Mouse (Mus musculus): ENCODE results near the gene Mvd. TPM values are rescaled to one million over a fixed set of nuclear protein-coding genes. Genes with fewer than 3 reads are reported as not detected.

Mvd gene
- polyA plus RNA-seq, 1 experiment from 2014 or later: 14.4 TPM

GRCm38 (mm10) chr8:122452154-122452553 is 8.9 kb upstream of the Mvd start:
- H3K27me3 ChIP-seq (ENCODE audit: control insufficient read depth, insufficient read depth, low read length): no peaks in the 10 kb centered on the region
- 49% methylated on average over 10 of the region's 10 CpGs for WGBS
- H3K9me3 ChIP-seq (ENCODE audit: control insufficient read depth, low read length): no peaks in the 10 kb centered on the region
- no peaks in the 10 kb centered on the region for H3K36me3 ChIP-seq (ENCODE audit: control insufficient read depth, insufficient read depth, low read length)
- H3K27ac ChIP-seq (replicated peaks in 1 of 2; ENCODE audit: control insufficient read depth in 1 of 2, insufficient read depth in 1 of 2, low read depth in 2 of 2, low read length in 2 of 2): peak overlapping the region in 1 of 2 experiments; percentile 89; a peak in 3 of 4 replicates
- peak; percentile 37 for ATAC-seq (ENCODE audit: insufficient number of reproducible peaks, insufficient read depth, low FRiP score, low read depth)
- H3K9ac ChIP-seq (ENCODE audit: low read length): no peak overlapping the region
- H3K4me3 ChIP-seq (ENCODE audit: control insufficient read depth in 1 of 2, insufficient read depth in 1 of 2, low read depth in 1 of 2, low read length in 2 of 2): no peak overlapping the region
- peaks cover 23 to 31% of the 10 kb centered on the region in 2 experiments for H3K4me1 ChIP-seq (ENCODE audit: control insufficient read depth in 2 of 2, insufficient read depth in 2 of 2, low read length in 2 of 2)
- H3K4me2 ChIP-seq (ENCODE audit: low read length): peak overlapping the region; percentile 7; the same call in 1 of the 2 replicates

GRCm38 (mm10) chr8:122451161-122451703 is 8.0 kb upstream of the Mvd start:
- Histone ChIP-seq H3K4me2 (ENCODE audit: low read length) (peak overlapping the region; percentile 46), H3K36me3 (ENCODE audit: control insufficient read depth, insufficient read depth, low read length) (no peaks in the 10 kb centered on the region), H3K4me1 (ENCODE audit: control insufficient read depth in 2 of 2, insufficient read depth in 2 of 2, low read length in 2 of 2) (peaks cover 23 to 31% of the 10 kb centered on the region in 2 experiments), H3K27me3 (ENCODE audit: control insufficient read depth, insufficient read depth, low read length) (no peaks in the 10 kb centered on the region), H3K9ac (ENCODE audit: low read length) (peak overlapping the region; percentile 31), H3K4me3 (ENCODE audit: control insufficient read depth in 1 of 2, insufficient read depth in 1 of 2, low read depth in 1 of 2, low read length in 2 of 2) (no peak overlapping the region), H3K9me3 (ENCODE audit: control insufficient read depth, low read length) (no peaks in the 10 kb centered on the region), H3K27ac (replicated peaks in 1 of 2; ENCODE audit: control insufficient read depth in 1 of 2, insufficient read depth in 1 of 2, low read depth in 2 of 2, low read length in 2 of 2) (peak overlapping the region; percentile 89 to 97)
- WGBS: 20% methylated on average over 7 of the region's 7 CpGs
- ATAC-seq (ENCODE audit: insufficient number of reproducible peaks, insufficient read depth, low FRiP score, low read depth): peak; percentile 45

DNA sequence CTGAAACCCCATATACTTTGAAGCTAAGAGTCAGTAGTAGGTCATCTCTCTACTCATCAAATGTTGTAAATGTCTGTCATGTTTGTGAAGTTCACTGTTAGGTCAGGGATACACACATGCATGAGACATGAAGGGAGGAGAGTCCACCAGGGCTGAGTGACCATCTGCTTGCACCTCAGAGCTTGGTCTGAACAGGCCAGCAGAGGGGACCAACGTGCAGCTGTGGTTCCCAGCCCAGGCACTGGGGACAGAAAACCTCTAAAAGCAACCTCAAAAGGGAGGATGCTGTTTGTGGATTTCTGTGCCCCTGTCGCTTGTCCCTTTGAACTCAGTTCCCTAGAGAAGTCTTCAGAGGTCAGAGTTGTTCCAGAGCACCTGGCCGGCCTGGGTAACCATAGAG is 2.0 kb upstream of the Mvd start:
- Histone ChIP-seq H3K9me3 (ENCODE audit: control insufficient read depth, low read length) (no peaks in the 10 kb centered on the region), H3K27me3 (ENCODE audit: control insufficient read depth, insufficient read depth, low read length) (no peaks in the 10 kb centered on the region), H3K4me2 (ENCODE audit: low read length) (peak overlapping the region; percentile 92), H3K4me1 (ENCODE audit: control insufficient read depth in 2 of 2, insufficient read depth in 2 of 2, low read length in 2 of 2) (peaks cover 15 to 25% of the 10 kb centered on the region in 2 experiments), H3K36me3 (ENCODE audit: control insufficient read depth, insufficient read depth, low read length) (no peaks in the 10 kb centered on the region), H3K4me3 (ENCODE audit: control insufficient read depth in 1 of 2, insufficient read depth in 1 of 2, low read depth in 1 of 2, low read length in 2 of 2) (peak overlapping the region in 1 of 2 experiments; percentile 57; a peak in 1 of 4 replicates), H3K27ac (replicated peaks in 1 of 2; ENCODE audit: control insufficient read depth in 1 of 2, insufficient read depth in 1 of 2, low read depth in 2 of 2, low read length in 2 of 2) (peak overlapping the region; percentile 82 to 99), H3K9ac (ENCODE audit: low read length) (peak overlapping the region; percentile 88)
- WGBS: 48% methylated on average over 3 of the region's 3 CpGs
- no peak for ATAC-seq (ENCODE audit: insufficient number of reproducible peaks, insufficient read depth, low FRiP score, low read depth)

GRCm38 (mm10) chr8:122444058-122444748 is 981 bp upstream of the Mvd start:
- H3K4me1 ChIP-seq (ENCODE audit: control insufficient read depth in 2 of 2, insufficient read depth in 2 of 2, low read length in 2 of 2): peaks cover 12 to 22% of the 10 kb centered on the region in 2 experiments
- H3K27me3 ChIP-seq (ENCODE audit: control insufficient read depth, insufficient read depth, low read length): no peaks in the 10 kb centered on the region
- H3K36me3 ChIP-seq (ENCODE audit: control insufficient read depth, insufficient read depth, low read length): peaks cover 6% of the 10 kb centered on the region; the same call in 1 of the 2 replicates
- H3K9ac ChIP-seq (ENCODE audit: low read length): peak overlapping the region; percentile 88
- peak; percentile 42 for ATAC-seq (ENCODE audit: insufficient number of reproducible peaks, insufficient read depth, low FRiP score, low read depth)
- no peaks in the 10 kb centered on the region for H3K9me3 ChIP-seq (ENCODE audit: control insufficient read depth, low read length)
- H3K4me2 ChIP-seq (ENCODE audit: low read length): peak overlapping the region; percentile 92
- H3K27ac ChIP-seq (replicated peaks in 1 of 2; ENCODE audit: control insufficient read depth in 1 of 2, insufficient read depth in 1 of 2, low read depth in 2 of 2, low read length in 2 of 2): peak overlapping the region; percentile 82 to 99
- peak overlapping the region; percentile 52 to 57 for H3K4me3 ChIP-seq (ENCODE audit: control insufficient read depth in 1 of 2, insufficient read depth in 1 of 2, low read depth in 1 of 2, low read length in 2 of 2)
- 3% methylated on average over 19 of the region's 19 CpGs for WGBS

DNA sequence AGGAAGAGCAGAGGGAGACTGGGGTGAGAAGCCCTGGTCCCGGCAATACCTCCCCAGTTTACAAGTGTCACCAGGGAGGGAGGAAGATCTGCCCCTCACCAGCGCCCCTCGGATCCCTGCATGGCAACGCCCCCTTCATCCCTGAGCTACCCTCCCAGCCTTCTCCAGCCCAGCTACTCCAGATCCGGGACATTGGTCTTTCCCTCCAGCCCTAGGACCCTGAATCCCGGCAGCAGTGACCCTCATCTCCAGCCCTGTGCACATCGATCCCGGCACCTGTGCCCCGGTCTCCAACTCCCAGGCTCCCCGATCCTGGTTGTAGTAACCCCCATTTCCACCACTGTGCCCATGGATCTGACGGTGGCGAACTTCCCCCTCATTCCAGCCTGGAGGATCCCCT is 441 bp downstream of the Mvd start:
- peaks cover 13% of the 10 kb centered on the region; the same call in 1 of the 2 replicates for H3K36me3 ChIP-seq (ENCODE audit: control insufficient read depth, insufficient read depth, low read length)
- H3K9ac ChIP-seq (ENCODE audit: low read length): peak overlapping the region; percentile 81

GRCm38 (mm10) chr8:122442356-122442755 is 866 bp downstream of the Mvd start:
- Histone ChIP-seq H3K4me2 (ENCODE audit: low read length) (peak overlapping the region; percentile 92), H3K27me3 (ENCODE audit: control insufficient read depth, insufficient read depth, low read length) (no peaks in the 10 kb centered on the region), H3K9me3 (ENCODE audit: control insufficient read depth, low read length) (no peaks in the 10 kb centered on the region), H3K4me3 (ENCODE audit: control insufficient read depth in 1 of 2, insufficient read depth in 1 of 2, low read depth in 1 of 2, low read length in 2 of 2) (peak overlapping the region; percentile 57 to 74), H3K27ac (replicated peaks in 1 of 2; ENCODE audit: control insufficient read depth in 1 of 2, insufficient read depth in 1 of 2, low read depth in 2 of 2, low read length in 2 of 2) (peak overlapping the region in 1 of 2 experiments; percentile 99; a peak in 1 of 4 replicates), H3K36me3 (ENCODE audit: control insufficient read depth, insufficient read depth, low read length) (peaks cover 13% of the 10 kb centered on the region; the same call in 1 of the 2 replicates), H3K9ac (ENCODE audit: low read length) (peak overlapping the region; percentile 81), H3K4me1 (ENCODE audit: control insufficient read depth in 2 of 2, insufficient read depth in 2 of 2, low read length in 2 of 2) (peaks cover 18 to 32% of the 10 kb centered on the region in 2 experiments)
- ATAC-seq (ENCODE audit: insufficient number of reproducible peaks, insufficient read depth, low FRiP score, low read depth): no peak
- 27% methylated on average over 7 of the region's 7 CpGs for WGBS

More for the DNA sequence above, 441 bp downstream of the Mvd start:
- peak overlapping the region; percentile 57 to 74 for H3K4me3 ChIP-seq (ENCODE audit: control insufficient read depth in 1 of 2, insufficient read depth in 1 of 2, low read depth in 1 of 2, low read length in 2 of 2)
- peaks cover 18 to 29% of the 10 kb centered on the region in 2 experiments for H3K4me1 ChIP-seq (ENCODE audit: control insufficient read depth in 2 of 2, insufficient read depth in 2 of 2, low read length in 2 of 2)
- peak overlapping the region; percentile 45 to 99; a peak in 3 of 4 replicates for H3K27ac ChIP-seq (replicated peaks in 1 of 2; ENCODE audit: control insufficient read depth in 1 of 2, insufficient read depth in 1 of 2, low read depth in 2 of 2, low read length in 2 of 2)
- no peaks in the 10 kb centered on the region for H3K27me3 ChIP-seq (ENCODE audit: control insufficient read depth, insufficient read depth, low read length)
- ATAC-seq (ENCODE audit: insufficient number of reproducible peaks, insufficient read depth, low FRiP score, low read depth): no peak
- H3K9me3 ChIP-seq (ENCODE audit: control insufficient read depth, low read length): no peaks in the 10 kb centered on the region
- WGBS: 1% methylated on average over 11 of the region's 12 CpGs
- peak overlapping the region; percentile 92 for H3K4me2 ChIP-seq (ENCODE audit: low read length)

DNA sequence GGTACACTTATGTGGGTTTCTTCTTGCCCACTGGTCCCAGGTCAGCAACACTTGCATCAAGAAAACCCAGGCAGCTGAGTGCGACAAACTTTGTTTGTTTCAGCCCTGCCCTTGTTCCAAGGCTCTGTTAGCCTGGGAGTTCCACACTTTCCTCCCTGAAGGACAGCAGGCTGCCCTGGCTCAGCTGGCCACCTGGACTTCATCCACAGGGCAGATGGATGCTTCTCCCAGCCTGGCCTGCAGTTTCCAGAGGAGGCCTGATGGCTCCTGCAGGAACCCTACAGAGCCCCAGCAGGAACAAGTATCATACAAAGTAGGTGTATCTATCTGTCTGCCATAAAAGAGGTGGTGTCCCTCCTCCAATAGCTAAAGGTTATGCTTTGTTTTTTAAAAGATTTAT is 1.9 kb downstream of the Mvd start:
- 89% methylated on average over 1 of the region's 1 CpGs for WGBS
- ATAC-seq (ENCODE audit: insufficient number of reproducible peaks, insufficient read depth, low FRiP score, low read depth): no peak
- no peak overlapping the region for H3K4me2 ChIP-seq (ENCODE audit: low read length)
- no peak overlapping the region for H3K9ac ChIP-seq (ENCODE audit: low read length)
- no peaks in the 10 kb centered on the region for H3K9me3 ChIP-seq (ENCODE audit: control insufficient read depth, low read length)
- H3K36me3 ChIP-seq (ENCODE audit: control insufficient read depth, insufficient read depth, low read length): peaks cover 18% of the 10 kb centered on the region
- no peak overlapping the region for H3K4me3 ChIP-seq (ENCODE audit: control insufficient read depth in 1 of 2, insufficient read depth in 1 of 2, low read depth in 1 of 2, low read length in 2 of 2)
- H3K27me3 ChIP-seq (ENCODE audit: control insufficient read depth, insufficient read depth, low read length): no peaks in the 10 kb centered on the region
- H3K27ac ChIP-seq (replicated peaks in 1 of 2; ENCODE audit: control insufficient read depth in 1 of 2, insufficient read depth in 1 of 2, low read depth in 2 of 2, low read length in 2 of 2): no peak overlapping the region
- peaks cover 18 to 32% of the 10 kb centered on the region in 2 experiments for H3K4me1 ChIP-seq (ENCODE audit: control insufficient read depth in 2 of 2, insufficient read depth in 2 of 2, low read length in 2 of 2)
